Mouse (Mus musculus): ENCODE data around the gene Nek6. TPM values are rescaled to one million over a fixed set of nuclear protein-coding genes. Genes with fewer than 3 reads are reported as not detected.

Gene Nek6
- polyA plus RNA-seq, 1 experiment from 2014 or later = 74.6 TPM

- no peaks in the 10 kb centered on the region for H3K9me3 ChIP-seq
- no peak overlapping the region for H3K9ac ChIP-seq
- peaks cover 30% of the 10 kb centered on the region for H3K4me1 ChIP-seq
- no peaks in the 10 kb centered on the region for H3K36me3 ChIP-seq
- no peak overlapping the region for H3K4me2 ChIP-seq (replicated peaks)
- WGBS = 89% methylated on average over 6 of the region's 6 CpGs
- H3K27ac ChIP-seq = no peak overlapping the region
- no peak for ATAC-seq (ENCODE audit: low FRiP score, low read depth)
- H3K4me3 ChIP-seq = no peak overlapping the region
- no peaks in the 10 kb centered on the region for H3K27me3 ChIP-seq (replicated peaks)
Measured at GRCm38 (mm10) chr2:38544982-38545381, 33.5 kb downstream of the Nek6 start.

- Histone ChIP-seq H3K27ac (no peak overlapping the region), H3K9ac (no peak overlapping the region), H3K9me3 (no peaks in the 10 kb centered on the region), H3K36me3 (no peaks in the 10 kb centered on the region), H3K4me3 (no peak overlapping the region), H3K4me2 (replicated peaks) (no peak overlapping the region), H3K27me3 (replicated peaks) (no peaks in the 10 kb centered on the region), H3K4me1 (peaks cover 27% of the 10 kb centered on the region)
- no peak for ATAC-seq (ENCODE audit: low FRiP score, low read depth)
Measured at GRCm38 (mm10) chr2:38545706-38546105, 34.3 kb downstream of the Nek6 start.

- Histone ChIP-seq H3K4me3 (no peak overlapping the region), H3K36me3 (no peaks in the 10 kb centered on the region), H3K4me2 (replicated peaks) (no peak overlapping the region), H3K27ac (no peak overlapping the region), H3K9ac (no peak overlapping the region), H3K4me1 (peaks cover 29% of the 10 kb centered on the region), H3K27me3 (replicated peaks) (no peaks in the 10 kb centered on the region), H3K9me3 (no peaks in the 10 kb centered on the region)
- 15% methylated on average over 6 of the region's 6 CpGs for WGBS
- no peak for ATAC-seq (ENCODE audit: low FRiP score, low read depth)
Measured at GRCm38 (mm10) chr2:38546222-38546621, 34.8 kb downstream of the Nek6 start.

- no peak overlapping the region for H3K4me3 ChIP-seq
- H3K4me2 ChIP-seq (replicated peaks) = no peak overlapping the region
- H3K36me3 ChIP-seq = no peaks in the 10 kb centered on the region
- no peaks in the 10 kb centered on the region for H3K9me3 ChIP-seq
- H3K9ac ChIP-seq = no peak overlapping the region
- no peak for ATAC-seq (ENCODE audit: low FRiP score, low read depth)
- H3K27ac ChIP-seq = no peak overlapping the region
- H3K27me3 ChIP-seq (replicated peaks) = no peaks in the 10 kb centered on the region
- H3K4me1 ChIP-seq = peaks cover 26% of the 10 kb centered on the region
- 84% methylated on average over 5 of the region's 5 CpGs for WGBS
Measured at GRCm38 (mm10) chr2:38546748-38547147, 35.3 kb downstream of the Nek6 start.

GRCm38 (mm10) chr2:38547793-38548517 lies 36.5 kb downstream of the Nek6 start:
- Histone ChIP-seq H3K27me3 (replicated peaks) (no peaks in the 10 kb centered on the region), H3K9ac (no peak overlapping the region), H3K27ac (no peak overlapping the region), H3K4me3 (no peak overlapping the region), H3K36me3 (no peaks in the 10 kb centered on the region; the same call in 1 of the 2 replicates), H3K4me2 (replicated peaks) (no peak overlapping the region), H3K4me1 (peaks cover 25% of the 10 kb centered on the region), H3K9me3 (no peaks in the 10 kb centered on the region)
- 53% methylated on average over 11 of the region's 11 CpGs for WGBS
- ATAC-seq (ENCODE audit: low FRiP score, low read depth) = no peak

GRCm38 (mm10) chr2:38552004-38552443 lies 40.6 kb downstream of the Nek6 start:
- WGBS = 53% methylated on average over 15 of the region's 15 CpGs
- Histone ChIP-seq H3K27ac (no peak overlapping the region), H3K4me1 (peaks cover 28% of the 10 kb centered on the region), H3K27me3 (replicated peaks) (no peaks in the 10 kb centered on the region), H3K4me2 (replicated peaks) (no peak overlapping the region), H3K4me3 (no peak overlapping the region), H3K36me3 (no peaks in the 10 kb centered on the region; the same call in 1 of the 2 replicates), H3K9me3 (no peaks in the 10 kb centered on the region), H3K9ac (no peak overlapping the region)
- peak; percentile 25; the same call in 1 of the 2 replicates for ATAC-seq (ENCODE audit: low FRiP score, low read depth)

- 71% methylated on average over 19 of the region's 19 CpGs for WGBS
- Histone ChIP-seq H3K4me3 (no peak overlapping the region), H3K9ac (no peak overlapping the region), H3K4me1 (peaks cover 19% of the 10 kb centered on the region; the same call in 1 of the 2 replicates), H3K27me3 (replicated peaks) (no peaks in the 10 kb centered on the region), H3K27ac (no peak overlapping the region), H3K36me3 (peaks cover 9% of the 10 kb centered on the region; the same call in 1 of the 2 replicates), H3K9me3 (no peaks in the 10 kb centered on the region), H3K4me2 (replicated peaks) (no peak overlapping the region)
- ATAC-seq (ENCODE audit: low FRiP score, low read depth) = no peak
Measured at GRCm38 (mm10) chr2:38554226-38554995, 43.0 kb downstream of the Nek6 start.

- WGBS = 88% methylated on average over 4 of the region's 4 CpGs
- peaks cover 22% of the 10 kb centered on the region; the same call in 1 of the 2 replicates for H3K4me1 ChIP-seq
- H3K36me3 ChIP-seq = peaks cover 17% of the 10 kb centered on the region; the same call in 1 of the 2 replicates
Measured at GRCm38 (mm10) chr2:38555659-38556058, 44.2 kb downstream of the Nek6 start.

GRCm38 (mm10) chr2:38556721-38557120 lies 45.3 kb downstream of the Nek6 start:
- Histone ChIP-seq H3K9me3 (no peaks in the 10 kb centered on the region), H3K4me2 (replicated peaks) (no peak overlapping the region), H3K27me3 (replicated peaks) (no peaks in the 10 kb centered on the region), H3K27ac (no peak overlapping the region), H3K4me1 (peaks cover 21% of the 10 kb centered on the region; the same call in 1 of the 2 replicates), H3K4me3 (no peak overlapping the region), H3K9ac (no peak overlapping the region), H3K36me3 (peaks cover 23% of the 10 kb centered on the region; the same call in 1 of the 2 replicates)
- no peak for ATAC-seq (ENCODE audit: low FRiP score, low read depth)
- WGBS = 83% methylated on average over 3 of the region's 3 CpGs

More at GRCm38 (mm10) chr2:38555659-38556058, 44.2 kb downstream of the Nek6 start:
- Histone ChIP-seq H3K4me3 (no peak overlapping the region), H3K27ac (no peak overlapping the region), H3K27me3 (replicated peaks) (no peaks in the 10 kb centered on the region), H3K4me2 (replicated peaks) (no peak overlapping the region), H3K9ac (no peak overlapping the region), H3K9me3 (no peaks in the 10 kb centered on the region)
- no peak for ATAC-seq (ENCODE audit: low FRiP score, low read depth)

- Histone ChIP-seq H3K4me1 (peaks cover 6% of the 10 kb centered on the region; the same call in 1 of the 2 replicates), H3K9me3 (no peaks in the 10 kb centered on the region), H3K4me3 (no peak overlapping the region), H3K9ac (no peak overlapping the region), H3K27ac (no peak overlapping the region), H3K4me2 (replicated peaks) (no peak overlapping the region), H3K36me3 (peaks cover 23% of the 10 kb centered on the region; the same call in 1 of the 2 replicates), H3K27me3 (replicated peaks) (no peaks in the 10 kb centered on the region)
- no peak for ATAC-seq (ENCODE audit: low FRiP score, low read depth)
- 49% methylated on average over 17 of the region's 17 CpGs for WGBS
Measured at GRCm38 (mm10) chr2:38560296-38561227, 49.1 kb downstream of the Nek6 start.

- Histone ChIP-seq H3K27ac (no peak overlapping the region), H3K9ac (no peak overlapping the region), H3K4me2 (replicated peaks) (no peak overlapping the region), H3K27me3 (replicated peaks) (no peaks in the 10 kb centered on the region), H3K4me3 (no peak overlapping the region), H3K36me3 (peaks cover 29% of the 10 kb centered on the region), H3K4me1 (peaks cover 6% of the 10 kb centered on the region; the same call in 1 of the 2 replicates), H3K9me3 (no peaks in the 10 kb centered on the region)
- WGBS = 91% methylated on average over 4 of the region's 4 CpGs
- no peak for ATAC-seq (ENCODE audit: low FRiP score, low read depth)
Measured at GRCm38 (mm10) chr2:38562596-38562995, 51.2 kb downstream of the Nek6 start.
